Mouse (Mus musculus) monocyte, adult 5-6 weeks (primary cell): Measurements from ENCODE around the gene Elk1. TPM values are rescaled to one million over a fixed set of nuclear protein-coding genes. Genes with fewer than 3 reads are reported as not detected.
A peak's percentile ranks its signal among the peaks of the same experiment; 100 is the strongest.

Experiments used
- ATAC-seq: fragments of 153-309, 156-312 bp; replicated peaks from 2 replicates; pipeline ENCODE4 v1.8.0; 2017; ENCODE audit warnings: mild to moderate bottlenecking; ENCODE audit not compliant: low TSS enrichment, insufficient number of reproducible peaks, severe bottlenecking, poor library complexity, low FRiP score
- total RNA-seq: library from RNA; stranded (forward); fragments of 200-1000, 200-491, 200-594 nt; gene quantifications from 3 replicates; pipeline ENCODE4 v1.2.3, GENCODE M21; 2017

Gene Elk1
- 2.9 to 7.2 TPM (median 3.8 TPM) in 3 replicates for total RNA-seq

GRCm38 (mm10) chrX:20950191-20950880 lies at the start of gene Elk1:
Elk1 (minus strand) TSS chrX:20950608.
- ATAC-seq = peak; percentile 99

DNA sequence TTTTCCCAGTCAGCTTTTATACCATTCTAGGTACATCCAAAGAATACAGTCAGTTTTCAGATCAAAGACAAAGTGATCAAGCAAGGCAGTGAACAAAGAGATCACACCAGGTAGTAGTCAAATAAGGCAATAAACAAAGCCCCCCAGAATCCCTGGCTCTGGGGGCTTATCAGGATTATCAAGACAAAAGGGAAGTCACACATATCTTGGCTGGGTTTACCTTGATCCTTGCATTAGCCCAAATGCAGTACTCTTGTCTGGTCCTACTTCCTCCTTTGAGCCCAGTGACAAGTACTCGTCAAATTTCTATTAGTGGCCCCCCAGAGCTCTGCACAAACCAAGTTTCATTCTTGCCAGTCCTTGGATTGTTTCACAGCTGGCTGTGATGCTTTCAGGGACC lies 30.5 kb upstream of the Elk1 start:
- no peak for ATAC-seq

DNA sequence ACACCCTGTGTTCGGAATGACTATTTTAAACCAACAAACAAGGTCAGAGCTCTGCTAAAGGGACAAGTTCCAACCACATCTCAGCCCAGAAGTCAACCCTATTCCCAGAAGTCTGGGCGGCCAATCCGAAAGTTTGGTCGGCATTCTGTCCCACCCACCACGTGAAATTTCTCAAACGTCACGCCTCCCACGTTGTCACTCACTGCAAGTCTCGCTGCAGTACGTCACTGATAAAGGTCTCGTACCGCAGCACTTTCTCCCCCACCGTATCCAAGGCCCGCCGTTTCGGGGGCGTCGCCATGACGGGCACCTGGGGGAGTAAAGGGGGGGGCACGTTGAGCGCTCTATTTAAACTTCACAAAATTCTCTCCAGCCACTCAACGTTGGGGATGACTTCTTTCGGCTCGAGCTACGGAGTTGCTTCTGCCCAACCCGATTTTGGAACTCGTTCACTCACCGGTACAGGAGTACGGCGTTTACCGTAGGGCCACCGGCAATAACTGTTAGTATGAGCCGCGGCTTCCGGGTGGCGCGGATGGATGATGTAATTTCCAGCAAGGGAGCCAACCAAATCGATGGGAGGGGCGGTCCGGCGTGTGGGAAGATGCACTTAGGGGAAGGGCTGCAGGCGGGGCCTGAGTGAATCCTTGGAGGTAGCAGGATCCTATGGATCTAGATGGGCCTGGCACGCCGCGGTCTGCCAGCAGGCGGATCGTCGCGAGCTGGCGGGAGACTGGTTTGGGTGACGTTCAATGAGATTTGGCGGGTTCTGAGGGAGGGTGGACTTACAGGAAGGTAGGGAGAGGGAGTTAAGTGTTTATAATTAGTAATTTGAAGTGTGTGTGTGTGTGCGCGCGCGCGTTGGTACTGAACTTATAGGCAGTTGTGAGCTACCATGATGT lies 11.3 kb upstream of the Elk1 start, which contains the start of gene Uxt:
Uxt (minus strand) TSS at position 541 of the 902 bp plus-strand sequence.
- ATAC-seq = peak; percentile 95

GRCm38 (mm10) chrX:20946055-20946454 lies 4.4 kb downstream of the Elk1 start:
- ATAC-seq = no peak

DNA sequence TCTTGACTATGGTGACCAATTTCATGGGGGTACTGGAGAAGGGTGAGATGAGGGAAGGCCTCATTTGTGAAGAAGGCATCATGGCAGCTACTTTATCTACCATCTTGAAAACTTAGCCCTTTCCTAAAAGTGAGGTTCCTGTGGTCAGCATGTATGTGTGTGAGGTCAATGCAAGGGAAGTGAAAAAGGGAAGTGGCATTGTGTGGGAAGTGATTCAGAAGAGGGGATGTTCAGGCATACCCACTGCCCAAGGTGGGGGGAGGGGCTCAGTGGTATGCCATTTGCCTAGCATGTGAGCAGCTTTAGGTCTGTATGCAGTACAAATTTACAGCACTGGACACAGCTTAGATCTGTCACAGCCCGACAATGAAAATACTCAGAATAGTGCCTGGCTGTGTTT lies 18.4 kb downstream of the Elk1 start:
- ATAC-seq = peak; percentile 85

DNA sequence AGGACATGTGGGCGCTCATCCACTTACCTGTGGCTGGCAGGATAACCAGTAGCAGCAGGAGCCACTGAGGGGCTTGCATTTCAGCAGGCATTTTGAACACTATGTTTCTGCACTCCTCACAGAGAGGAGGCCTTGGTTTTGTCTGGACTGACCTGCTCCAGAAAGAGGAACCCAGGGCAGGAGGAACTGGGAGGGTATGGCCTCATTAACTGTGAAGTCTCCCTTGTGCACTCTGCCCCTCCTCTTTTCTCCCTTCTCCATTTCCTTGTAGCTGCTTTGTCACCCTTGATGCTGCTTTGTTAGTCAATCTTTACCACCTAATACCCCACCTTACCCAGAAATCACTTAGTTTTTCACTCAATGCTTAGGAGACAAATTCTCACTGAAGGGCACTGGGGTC lies 19.0 kb downstream of the Elk1 start, which contains the start of gene Cfp:
Cfp (minus strand) TSS at position 192 of the 400 bp plus-strand sequence.
- peak; percentile 88 for ATAC-seq

DNA sequence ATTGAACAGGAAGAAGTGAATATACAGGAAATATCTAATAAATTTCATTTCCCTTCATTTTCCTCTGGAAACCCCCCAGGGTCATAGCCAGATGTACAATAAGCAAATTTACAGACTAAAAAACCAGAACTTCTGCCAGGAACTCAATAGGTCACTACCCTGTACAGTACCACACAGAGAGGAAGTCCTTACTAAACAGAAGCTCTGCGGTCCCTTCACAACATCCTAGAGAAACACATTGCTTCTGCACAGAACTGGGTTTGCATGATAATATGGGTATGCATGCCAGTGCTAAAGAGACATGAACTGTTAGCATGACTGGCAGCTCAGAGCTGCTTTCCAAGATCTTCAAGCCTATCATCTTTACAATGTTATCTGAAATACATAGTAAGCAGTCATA lies 20.5 kb downstream of the Elk1 start:
- ATAC-seq = no peak

GRCm38 (mm10) chrX:20924976-20925375 lies 25.4 kb downstream of the Elk1 start:
- no peak for ATAC-seq

- no peak for ATAC-seq
Measured at GRCm38 (mm10) chrX:20923506-20923905, 26.9 kb downstream of the Elk1 start.

GRCm38 (mm10) chrX:20921366-20921765 lies 29.0 kb downstream of the Elk1 start:
- no peak for ATAC-seq

DNA sequence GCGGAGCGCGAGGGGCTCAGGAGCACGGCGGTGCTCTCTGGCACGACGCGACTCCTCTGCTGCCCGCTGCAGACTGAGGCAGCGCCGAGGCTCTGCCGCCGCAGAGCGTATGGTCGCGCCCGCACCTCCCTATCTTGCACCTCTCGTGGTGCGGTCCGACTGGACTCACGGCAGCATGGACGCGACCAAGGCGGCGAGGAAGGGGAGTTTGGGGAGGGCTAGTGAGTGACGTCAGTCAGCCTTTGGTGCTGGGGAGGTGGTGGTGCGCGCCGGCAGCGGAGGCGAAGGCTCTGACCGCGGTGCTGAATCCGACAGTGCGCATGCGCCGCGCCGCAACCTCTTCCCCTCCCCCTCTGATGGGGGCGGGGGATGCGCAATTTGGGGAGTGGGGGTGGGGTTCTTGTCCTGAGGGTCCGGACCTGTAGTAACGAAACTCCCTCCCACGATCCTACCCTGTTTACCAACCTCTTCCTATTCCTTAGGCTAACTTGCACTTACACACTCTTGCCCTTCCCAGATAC lies 29.5 kb downstream of the Elk1 start, which contains the start of gene Syn1:
Syn1 (minus strand) TSS at position 161 of the 521 bp plus-strand sequence.
- peak; percentile 94 for ATAC-seq

DNA sequence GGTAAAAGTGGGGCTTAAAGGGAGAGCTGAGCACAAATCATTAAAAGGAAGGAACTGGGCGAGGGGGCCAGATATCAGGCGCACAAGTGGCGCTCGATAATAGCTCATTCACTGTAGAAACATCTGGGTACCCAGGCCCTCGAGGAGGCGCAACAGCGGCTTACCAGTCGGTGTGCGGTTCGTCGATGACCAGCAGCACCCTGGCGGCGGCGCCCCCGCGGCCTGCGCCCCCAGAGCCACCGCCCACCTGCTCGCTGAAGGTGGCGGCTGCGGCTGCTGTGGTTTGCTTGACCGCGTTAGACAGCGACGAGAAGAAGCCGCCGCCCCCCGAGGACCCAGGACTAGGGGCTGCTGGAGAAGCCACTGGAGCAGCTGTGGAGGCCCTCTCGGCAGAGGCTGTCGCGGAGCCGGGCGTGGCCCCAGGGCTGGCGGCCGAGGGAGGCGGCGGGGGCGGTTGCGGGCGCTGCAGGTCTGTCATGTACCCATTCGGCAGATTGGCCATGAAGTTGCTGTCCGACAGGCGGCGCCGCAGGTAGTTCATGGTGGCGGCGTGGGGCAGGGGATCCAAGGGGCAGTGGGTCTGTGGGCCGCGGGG lies 30.1 kb downstream of the Elk1 start:
- no peak for ATAC-seq

GRCm38 (mm10) chrX:20915075-20915474 lies 35.3 kb downstream of the Elk1 start:
- ATAC-seq = no peak

- ATAC-seq = no peak
Measured at GRCm38 (mm10) chrX:20913726-20914125, 36.7 kb downstream of the Elk1 start.

DNA sequence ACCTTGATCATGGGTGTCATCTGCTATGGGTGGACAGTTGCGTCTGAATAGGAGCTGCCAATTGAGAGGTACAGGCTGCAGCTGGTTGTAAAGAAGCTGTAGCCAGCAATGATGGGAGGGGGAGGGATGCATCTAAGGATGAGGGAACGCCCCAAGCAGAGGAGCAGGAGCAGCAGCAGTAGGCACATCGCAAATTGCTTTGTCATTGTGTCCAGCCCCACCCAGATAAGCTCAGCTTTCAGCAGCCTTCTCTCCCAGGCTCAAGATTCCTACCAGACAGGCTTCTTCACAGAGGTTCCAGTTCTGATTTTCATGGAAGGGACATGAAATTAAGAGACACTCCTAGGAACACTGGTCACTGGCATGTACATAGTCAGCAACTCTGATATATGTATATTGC lies 40.3 kb downstream of the Elk1 start:
- no peak for ATAC-seq
